Mouse (Mus musculus) bone marrow macrophage, adult 2 months (primary cell): ENCODE measurements at regions not wholly inside any gene's neighbourhood (a gene's known extent, or its start where the extent isn't known, plus 50 kb on each side); places are given as distances from the start of the nearest gene placed in this dataset.

Experiments
- H3K27ac ChIP-seq: 2 replicates; pipeline ENCODE4 v1.5.1; 2012; ENCODE audit warnings: low read depth, low read length; ENCODE audit not compliant: insufficient read depth
- H3K4me1 ChIP-seq: 2 replicates; pipeline ENCODE4 v1.6.1; 2012; ENCODE audit warnings: low read length; ENCODE audit not compliant: control insufficient read depth, insufficient read depth
- H3K4me3 ChIP-seq: 2 replicates; pipeline ENCODE4 v1.5.1; 2012; ENCODE audit warnings: mild to moderate bottlenecking, low read length, moderate library complexity; ENCODE audit not compliant: insufficient read depth
- CTCF ChIP-seq: IDR thresholded peaks from 2 replicates; pipeline ENCODE4 v1.5.1; 2012; ENCODE audit warnings: low read depth, mild to moderate bottlenecking, low read length, moderate library complexity
- POLR2A ChIP-seq: IDR thresholded peaks from 2 replicates; pipeline ENCODE4 v1.6.1; 2012; ENCODE audit warnings: mild to moderate bottlenecking, low read depth, low read length, borderline replicate concordance

GRCm38 (mm10) chr3:149258826-149259225, 268.5 kb upstream of the Adgrl2 start:
- Histone ChIP-seq H3K4me1 (peaks cover 20% of the 10 kb centered on the region), H3K27ac (no peak overlapping the region), H3K4me3 (no peak overlapping the region)
- TF ChIP-seq POLR2A = no peak
- TF ChIP-seq CTCF = no peak

- TF ChIP-seq CTCF (no peak), POLR2A (no peak)
- Histone ChIP-seq H3K4me3 (no peak overlapping the region), H3K4me1 (peaks cover 8% of the 10 kb centered on the region), H3K27ac (no peak overlapping the region)
Measured at GRCm38 (mm10) chr3:149256891-149257290, 266.5 kb upstream of the Adgrl2 start.

GRCm38 (mm10) chr3:149253080-149253479, 262.7 kb upstream of the Adgrl2 start:
- Histone ChIP-seq H3K27ac (no peak overlapping the region), H3K4me3 (no peak overlapping the region), H3K4me1 (peaks cover 5% of the 10 kb centered on the region)
- TF ChIP-seq CTCF = no peak
- no peak for TF ChIP-seq POLR2A

- H3K4me3 ChIP-seq = no peak overlapping the region
- TF ChIP-seq POLR2A (no peak), CTCF (no peak)
- no peak overlapping the region for H3K27ac ChIP-seq
- H3K4me1 ChIP-seq = peaks cover 7% of the 10 kb centered on the region
Measured at GRCm38 (mm10) chr3:149252144-149252543, 261.8 kb upstream of the Adgrl2 start.

- TF ChIP-seq CTCF (no peak), POLR2A (no peak)
Measured at GRCm38 (mm10) chr3:149247626-149247987, 257.3 kb upstream of the Adgrl2 start.

GRCm38 (mm10) chr3:149246935-149247625, 256.7 kb upstream of the Adgrl2 start:
- Histone ChIP-seq H3K4me1 (peaks cover 3% of the 10 kb centered on the region), H3K4me3 (no peak overlapping the region), H3K27ac (no peak overlapping the region)
- TF ChIP-seq POLR2A = no peak
- TF ChIP-seq CTCF = no peak

More at GRCm38 (mm10) chr3:149247626-149247987, 257.3 kb upstream of the Adgrl2 start:
- Histone ChIP-seq H3K4me3 (no peak overlapping the region), H3K4me1 (peaks cover 3% of the 10 kb centered on the region), H3K27ac (no peak overlapping the region)

- no peak for TF ChIP-seq CTCF
- TF ChIP-seq POLR2A = no peak
- no peak overlapping the region for H3K27ac ChIP-seq
- H3K4me3 ChIP-seq = no peak overlapping the region
- H3K4me1 ChIP-seq = peaks cover 15% of the 10 kb centered on the region
Measured at GRCm38 (mm10) chr3:149239664-149240063, 249.3 kb upstream of the Adgrl2 start.

- H3K4me1 ChIP-seq = peaks cover 15% of the 10 kb centered on the region
- no peak for TF ChIP-seq CTCF
- no peak for TF ChIP-seq POLR2A
- no peak overlapping the region for H3K4me3 ChIP-seq
- H3K27ac ChIP-seq = no peak overlapping the region
Measured at GRCm38 (mm10) chr3:149238076-149238475, 247.7 kb upstream of the Adgrl2 start.

- no peak overlapping the region for H3K4me3 ChIP-seq
- TF ChIP-seq POLR2A (no peak), CTCF (no peak)
- peaks cover 5% of the 10 kb centered on the region for H3K4me1 ChIP-seq
- H3K27ac ChIP-seq = no peak overlapping the region
Measured at GRCm38 (mm10) chr3:149235183-149235582, 244.8 kb upstream of the Adgrl2 start.

- Histone ChIP-seq H3K4me3 (no peak overlapping the region), H3K4me1 (no peaks in the 10 kb centered on the region), H3K27ac (no peak overlapping the region)
- no peak for TF ChIP-seq CTCF
- no peak for TF ChIP-seq POLR2A
Measured at GRCm38 (mm10) chr3:149233691-149234131, 243.4 kb upstream of the Adgrl2 start.
